Mouse (Mus musculus) erythroblast, adult 5-6 weeks (primary cell): ENCODE measurements at regions not wholly inside any gene's neighbourhood (a gene's known extent, or its start where the extent isn't known, plus 50 kb on each side); places are given as distances from the start of the nearest gene placed in this dataset.

Source experiments
- ATAC-seq: replicated peaks from 2 replicates; pipeline ENCODE4 v1.8.0; 2016; ENCODE audit warnings: moderate number of reproducible peaks, mild to moderate bottlenecking, moderate TSS enrichment, inconsistent platforms; ENCODE audit not compliant: poor library complexity, low FRiP score, severe bottlenecking

DNA sequence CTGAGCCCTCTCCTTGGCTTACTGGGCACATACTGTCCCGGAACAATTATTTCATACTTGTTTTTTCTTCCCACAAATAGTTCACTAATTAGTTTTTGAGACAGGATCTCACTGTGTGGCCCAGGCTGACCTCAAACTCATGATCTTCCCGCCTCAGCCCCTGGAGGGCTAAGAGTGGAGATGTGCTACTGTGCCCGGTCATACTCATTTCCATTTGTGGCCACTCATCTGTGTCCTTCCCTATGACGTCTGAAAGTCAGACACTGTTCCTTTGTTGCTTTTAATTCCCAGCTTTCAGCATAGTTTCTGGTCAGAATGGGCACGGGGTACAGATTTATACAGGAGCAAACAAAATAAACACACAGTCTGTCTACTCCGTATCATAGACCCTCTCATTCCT is 242.7 kb upstream of the Kif2a start:
- no peak for ATAC-seq

DNA sequence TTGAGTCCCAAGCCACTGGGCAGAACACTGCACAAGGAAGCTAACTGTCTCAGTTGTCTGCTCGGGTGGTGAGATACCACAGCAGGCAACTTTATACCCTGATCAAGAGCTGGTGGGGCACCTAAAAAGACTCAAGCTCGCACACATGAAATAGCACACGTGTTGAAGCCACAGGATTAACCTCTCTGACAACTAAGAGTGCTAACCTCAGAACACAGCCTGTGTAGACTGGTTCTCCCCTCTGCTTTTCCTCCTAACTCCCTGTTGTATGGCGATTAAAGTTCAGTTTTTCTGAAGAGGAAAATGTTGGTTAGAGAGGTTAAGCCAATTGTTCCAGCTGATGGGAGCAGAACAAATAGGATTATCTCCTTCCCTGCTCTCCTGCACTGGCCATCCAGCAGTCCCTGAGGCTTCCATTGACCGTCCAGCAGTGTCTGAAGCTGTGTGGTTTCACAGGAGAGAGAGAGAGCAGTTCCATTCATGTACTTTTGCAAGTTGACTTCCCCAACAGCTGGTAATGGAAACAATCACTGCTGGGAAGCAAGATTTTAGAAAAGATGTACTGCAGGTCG is 239.6 kb upstream of the Kif2a start:
- ATAC-seq, result no peak

DNA sequence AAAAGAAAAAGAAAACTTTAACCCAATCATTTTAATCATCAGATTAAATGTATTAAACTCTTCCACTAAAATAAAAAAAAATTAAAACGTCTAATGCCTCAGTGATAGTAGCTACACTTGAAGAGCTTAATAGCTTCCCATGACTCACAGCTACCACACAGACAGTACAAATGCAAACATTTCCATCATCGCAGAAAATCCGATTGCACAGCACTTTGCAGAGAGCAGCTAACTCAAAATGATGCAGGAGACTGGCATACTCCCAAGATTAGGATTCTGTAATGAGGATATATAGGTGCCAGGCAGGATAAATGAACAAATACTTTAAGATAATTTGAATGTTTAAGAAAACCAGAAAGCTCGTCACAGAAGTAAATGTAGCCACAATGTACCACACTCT is 238.3 kb upstream of the Kif2a start:
- ATAC-seq, result no peak

DNA sequence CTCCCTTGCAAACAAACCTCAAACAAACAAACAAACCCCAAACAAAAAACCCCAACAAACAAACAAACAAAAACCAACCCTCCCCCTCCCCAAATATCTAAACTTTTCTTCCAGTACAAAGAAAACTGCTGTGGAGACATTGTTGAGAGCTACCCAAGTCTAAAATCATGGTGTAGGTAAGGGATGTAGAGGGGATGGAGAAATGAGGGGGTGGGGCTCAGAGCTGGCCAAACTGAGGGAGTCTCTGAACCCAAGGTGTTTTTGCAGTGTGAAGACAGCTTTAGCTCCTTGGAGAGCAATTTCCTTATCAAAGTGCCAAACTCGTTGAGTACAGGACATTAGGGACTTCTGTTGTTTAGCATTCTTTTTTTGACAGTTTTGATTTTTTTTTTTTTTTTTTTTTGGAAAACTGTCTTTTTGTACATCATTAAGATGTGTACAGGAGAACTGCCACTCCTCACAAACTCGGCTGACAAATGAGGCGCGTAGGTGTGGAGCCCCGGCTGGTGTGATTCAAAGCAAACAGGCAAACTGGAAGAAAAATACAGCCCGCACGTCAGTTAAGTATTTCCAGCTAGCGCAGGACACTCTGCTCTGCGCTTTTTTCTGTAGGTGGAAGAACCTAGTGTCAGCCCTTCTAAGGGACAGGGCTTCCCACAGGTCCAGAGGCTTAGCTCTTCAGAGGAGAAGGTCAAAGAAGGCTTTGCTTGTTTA is 226.0 kb upstream of the Kif2a start:
- no peak for ATAC-seq

DNA sequence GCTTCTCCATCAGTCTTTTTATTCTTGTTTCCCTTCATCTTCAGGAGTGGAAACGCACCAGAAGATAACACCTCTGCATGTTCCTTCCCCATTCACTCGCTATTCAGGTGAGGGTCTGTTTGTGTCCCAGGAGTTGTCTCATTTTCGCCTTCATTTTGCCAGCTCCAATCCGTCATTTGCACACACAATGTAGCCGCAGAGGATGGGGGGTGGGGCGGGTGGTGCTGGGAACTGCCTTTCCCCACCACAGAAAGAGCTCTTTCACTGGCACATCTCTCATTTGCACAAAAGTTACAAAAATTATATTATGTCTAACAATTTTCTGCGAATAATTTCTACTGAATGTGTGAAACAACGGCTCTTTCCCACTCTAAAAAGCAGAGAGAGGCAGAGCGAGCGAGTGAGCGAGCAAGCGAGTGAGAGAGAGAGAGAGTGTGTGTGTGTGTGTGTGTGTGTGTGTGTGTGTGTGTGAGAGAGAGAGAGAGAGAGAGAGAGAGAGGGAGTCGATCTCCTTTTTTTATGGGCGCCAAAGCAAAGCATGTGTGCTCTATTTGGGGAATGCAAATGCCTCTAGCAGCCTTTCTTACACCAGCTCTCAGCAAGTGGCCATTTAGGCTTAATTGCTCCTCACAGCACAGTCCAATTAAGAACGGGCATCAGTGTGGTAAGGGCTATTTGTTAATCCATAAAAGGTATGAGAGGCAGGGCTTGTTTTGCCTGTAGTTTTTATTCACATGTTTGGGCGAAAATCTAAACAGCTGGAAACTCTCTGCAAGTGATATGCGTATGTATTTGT is 225.2 kb upstream of the Kif2a start:
- ATAC-seq, result no peak

DNA sequence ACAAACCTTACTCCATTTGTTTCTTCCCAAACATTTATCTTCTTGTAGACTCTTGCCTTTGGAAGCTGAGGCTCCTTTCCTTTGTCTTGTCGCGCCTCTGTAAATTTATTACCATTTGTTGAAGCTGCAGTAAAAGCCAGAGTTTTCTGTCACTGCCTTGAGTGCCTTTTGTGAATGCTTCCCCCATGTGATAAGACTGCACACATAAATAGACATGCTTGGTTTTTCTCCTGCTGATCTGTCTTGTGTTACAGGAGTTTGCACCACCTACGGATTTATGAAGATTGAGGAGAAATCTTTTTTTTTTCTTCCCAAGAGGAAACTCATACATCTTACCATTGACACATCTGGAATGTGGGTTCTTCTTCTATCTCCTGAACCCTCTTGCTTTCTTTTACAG is 222.2 kb upstream of the Kif2a start:
- ATAC-seq, result no peak

DNA sequence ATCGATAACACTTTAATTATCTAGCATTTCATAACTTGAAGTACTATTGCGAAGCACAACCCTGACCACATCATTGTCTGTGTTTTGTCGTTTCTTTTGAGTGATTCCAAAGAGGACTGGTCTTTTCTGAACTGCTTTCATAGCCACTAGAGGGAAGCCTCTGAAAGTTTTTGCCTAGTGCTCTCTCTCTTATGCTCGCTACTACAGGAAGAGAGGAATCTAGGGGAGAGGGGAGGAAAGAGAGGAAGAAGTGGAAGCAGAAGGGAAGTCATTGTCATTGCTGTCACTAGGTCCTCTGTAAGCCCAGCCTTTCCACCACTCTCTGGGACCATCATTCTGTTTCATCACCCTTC is 217.1 kb upstream of the Kif2a start:
- ATAC-seq, result no peak

DNA sequence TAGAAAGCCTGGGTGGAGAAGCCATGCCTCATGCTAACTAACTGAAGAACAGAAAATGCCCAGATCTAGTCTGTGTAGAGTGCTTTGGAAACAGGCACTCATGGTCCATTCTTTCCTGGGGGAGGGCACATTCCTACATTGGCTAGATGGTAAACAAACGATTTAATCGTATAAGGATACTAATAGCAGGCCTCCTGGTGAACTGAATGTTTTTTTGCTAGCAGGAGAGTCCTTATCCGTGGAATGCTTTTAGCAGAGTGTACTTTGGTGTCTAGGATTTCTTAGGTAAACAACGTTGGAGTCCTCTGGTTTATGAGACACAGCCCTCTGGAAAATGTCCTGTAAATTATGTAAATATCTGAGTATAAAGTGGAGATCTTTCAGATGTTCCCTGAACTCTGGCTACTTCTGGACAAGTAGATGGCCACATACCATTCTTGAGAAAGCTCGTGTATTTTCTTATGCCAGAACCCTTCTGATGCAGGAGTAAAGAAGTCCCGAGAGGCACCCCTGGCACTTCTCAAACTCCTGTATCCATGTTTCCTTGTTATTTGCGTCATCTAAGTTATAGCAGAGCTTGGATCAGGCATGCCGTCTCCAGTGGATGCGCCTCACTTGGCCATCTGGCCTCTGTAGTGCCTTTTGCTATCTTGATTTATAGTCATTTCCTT is 216.6 kb upstream of the Kif2a start:
- ATAC-seq, result no peak

DNA sequence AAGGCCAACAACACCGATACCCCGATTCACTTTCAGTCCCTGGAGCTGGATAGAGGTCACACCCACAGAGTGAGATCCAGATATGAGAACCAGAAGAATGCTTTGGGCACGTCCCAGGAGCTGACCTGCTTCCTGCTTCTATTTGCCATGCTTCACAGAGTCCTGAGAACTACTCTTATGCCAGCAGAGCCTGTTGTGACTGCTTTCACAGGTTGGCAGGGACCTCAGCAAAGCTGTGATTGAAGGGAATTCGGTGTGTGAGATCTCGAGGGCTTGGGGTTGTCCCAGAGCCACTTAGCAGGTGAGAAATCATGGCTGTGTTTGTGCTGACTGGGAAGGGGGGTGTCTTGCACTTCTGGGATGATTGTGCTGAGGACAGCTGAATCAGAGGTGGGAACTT is 197.5 kb upstream of the Kif2a start:
- ATAC-seq, result no peak

DNA sequence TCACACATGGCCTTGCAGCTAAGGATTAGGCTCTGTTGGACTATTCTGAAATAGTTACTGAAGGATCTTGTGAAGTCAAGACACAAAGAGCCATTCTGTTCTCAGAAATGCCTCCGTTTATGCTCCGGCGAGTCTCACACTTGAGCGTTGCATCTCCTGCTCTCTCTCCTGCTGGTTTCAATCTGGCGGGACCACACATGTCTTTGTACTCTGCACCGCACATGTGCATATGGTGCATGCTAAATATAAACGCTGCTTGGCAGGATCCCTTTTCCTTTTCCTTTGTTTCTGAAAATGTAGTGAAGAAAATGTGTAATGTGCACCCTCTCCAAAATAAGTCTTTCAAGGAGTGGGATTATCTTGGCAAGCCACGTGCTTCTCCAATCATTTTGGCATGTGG is 196.4 kb upstream of the Kif2a start:
- no peak for ATAC-seq

DNA sequence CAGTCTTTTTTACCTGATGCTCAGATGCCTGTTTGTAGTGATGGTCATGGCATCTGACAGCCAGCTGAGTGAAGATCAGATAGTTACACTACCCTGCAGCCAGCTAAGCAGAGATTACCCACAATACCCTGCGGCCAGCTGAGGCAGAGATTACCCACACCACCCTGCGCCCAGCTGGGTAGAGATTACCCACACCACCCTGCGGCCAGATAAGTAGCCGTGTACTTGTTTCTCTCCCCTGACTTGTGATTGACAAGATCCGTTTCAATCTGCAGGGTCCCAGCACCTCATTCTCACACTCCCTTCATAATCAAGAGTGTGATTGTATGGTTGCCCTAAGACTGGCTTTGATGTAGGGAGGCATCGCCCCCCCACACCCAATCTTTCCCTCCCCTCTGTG is 195.9 kb upstream of the Kif2a start:
- no peak for ATAC-seq

DNA sequence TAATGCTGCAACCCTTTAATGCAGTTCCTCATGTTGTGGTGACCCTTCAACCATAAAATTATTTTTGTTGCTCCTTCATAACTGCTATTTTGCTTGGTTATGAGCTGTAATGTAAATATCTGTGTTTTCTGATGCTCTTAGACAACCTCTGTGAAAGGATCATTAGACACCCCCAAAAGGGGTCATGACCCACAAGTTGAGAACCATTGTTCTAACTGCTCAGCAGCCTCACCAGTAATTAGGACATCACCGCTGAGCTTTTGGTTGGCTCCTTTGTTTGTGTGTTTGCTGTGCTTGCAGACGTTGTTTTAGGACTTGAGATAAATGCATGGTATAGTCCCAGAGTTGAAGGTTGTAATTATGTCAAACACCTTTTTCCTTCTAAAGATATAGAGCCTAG is 191.4 kb upstream of the Kif2a start:
- ATAC-seq, result no peak

DNA sequence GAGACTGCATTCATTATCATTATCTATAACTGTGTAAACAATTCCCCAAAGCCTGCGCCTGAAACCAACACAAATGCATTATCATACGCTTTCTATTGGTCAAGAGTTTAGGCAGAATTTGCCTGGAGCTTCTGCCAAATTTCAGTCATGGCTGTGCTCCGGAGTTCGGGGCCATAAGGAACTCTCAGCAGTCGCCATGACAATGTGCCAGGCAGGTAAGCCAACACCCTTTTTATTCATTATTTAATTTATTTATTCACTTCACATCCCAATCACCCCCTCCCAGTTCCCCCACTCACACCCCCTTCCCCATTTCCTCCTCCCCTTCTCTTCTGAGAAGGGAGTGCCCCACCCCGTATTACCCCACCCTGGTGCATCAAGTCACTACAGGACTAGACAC is 188.8 kb upstream of the Kif2a start:
- ATAC-seq, result no peak

DNA sequence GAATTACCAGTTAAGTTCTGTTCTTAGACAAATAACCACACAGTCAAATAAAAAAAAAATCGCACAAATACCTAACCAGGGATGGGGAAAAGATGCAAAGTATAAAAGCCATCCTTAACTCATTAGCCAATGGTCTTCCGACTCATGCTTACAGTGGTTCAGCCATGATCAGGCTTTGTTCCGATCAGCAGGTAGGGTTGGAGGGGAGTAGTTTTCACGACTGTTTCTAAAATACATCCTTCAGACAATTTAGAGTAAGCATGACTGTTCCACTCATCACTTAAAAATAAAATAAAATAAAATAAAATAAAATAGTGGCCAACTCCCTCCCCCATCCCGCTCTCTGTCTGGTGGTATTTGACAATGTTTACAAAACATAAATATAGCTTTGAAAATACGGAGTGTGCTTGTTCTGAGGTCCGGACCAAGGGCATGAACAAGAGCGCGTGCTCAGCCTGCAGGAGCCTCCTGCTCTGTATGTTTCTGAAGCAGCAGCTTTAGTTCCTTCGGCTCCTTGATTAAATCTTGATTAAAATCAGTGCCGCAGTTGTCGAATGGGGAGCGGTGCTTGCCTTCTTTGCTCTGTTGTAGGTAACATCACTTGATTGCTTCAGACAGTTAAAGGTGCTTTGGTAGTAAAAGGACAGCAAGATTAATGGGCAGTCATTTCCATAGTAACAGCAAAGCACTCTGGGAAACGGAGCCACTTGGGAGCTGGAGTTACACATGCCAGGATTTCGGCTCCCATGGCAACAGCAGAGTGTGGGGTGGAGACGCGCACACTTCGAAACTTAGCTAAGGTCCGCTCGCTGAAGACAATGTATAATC is 185.6 kb upstream of the Kif2a start:
- ATAC-seq, result no peak

DNA sequence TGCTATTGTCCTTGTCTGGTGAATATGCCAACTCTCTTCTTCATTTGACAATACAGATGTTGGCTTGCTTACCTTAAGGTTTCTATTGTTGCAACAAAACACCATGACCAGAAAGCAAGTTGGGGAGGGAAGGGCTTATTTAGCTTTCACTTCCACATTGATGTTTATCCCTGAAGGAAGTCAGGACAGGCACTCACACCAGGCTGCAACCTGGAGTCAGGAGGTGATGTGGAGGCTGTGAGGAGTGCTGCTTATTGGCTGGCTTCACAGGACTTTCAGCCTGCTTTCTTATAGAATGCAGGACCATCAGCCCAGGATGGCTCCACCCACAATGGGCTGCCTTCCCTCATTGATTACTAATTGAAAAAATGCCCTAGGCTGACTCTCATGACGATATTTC is 177.9 kb upstream of the Kif2a start:
- ATAC-seq, result no peak

DNA sequence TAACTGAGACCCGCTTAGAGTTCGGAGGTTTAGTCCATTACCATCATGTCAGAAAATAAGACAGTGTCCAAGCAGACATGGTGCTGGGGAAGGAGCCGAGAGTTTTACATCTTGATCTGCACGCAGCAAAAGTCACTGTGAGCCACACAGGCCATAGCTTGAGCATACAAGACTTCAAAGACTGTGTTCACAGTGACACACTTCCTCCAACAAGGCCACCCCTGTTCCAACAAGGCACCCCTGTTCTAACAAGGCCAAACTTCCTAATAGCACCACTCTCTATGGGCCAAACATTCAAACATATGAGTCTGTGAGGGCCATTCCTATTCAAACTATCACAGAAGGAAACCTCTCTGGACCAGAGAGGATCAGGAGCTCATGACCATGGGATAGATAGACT is 171.5 kb upstream of the Kif2a start:
- no peak for ATAC-seq

DNA sequence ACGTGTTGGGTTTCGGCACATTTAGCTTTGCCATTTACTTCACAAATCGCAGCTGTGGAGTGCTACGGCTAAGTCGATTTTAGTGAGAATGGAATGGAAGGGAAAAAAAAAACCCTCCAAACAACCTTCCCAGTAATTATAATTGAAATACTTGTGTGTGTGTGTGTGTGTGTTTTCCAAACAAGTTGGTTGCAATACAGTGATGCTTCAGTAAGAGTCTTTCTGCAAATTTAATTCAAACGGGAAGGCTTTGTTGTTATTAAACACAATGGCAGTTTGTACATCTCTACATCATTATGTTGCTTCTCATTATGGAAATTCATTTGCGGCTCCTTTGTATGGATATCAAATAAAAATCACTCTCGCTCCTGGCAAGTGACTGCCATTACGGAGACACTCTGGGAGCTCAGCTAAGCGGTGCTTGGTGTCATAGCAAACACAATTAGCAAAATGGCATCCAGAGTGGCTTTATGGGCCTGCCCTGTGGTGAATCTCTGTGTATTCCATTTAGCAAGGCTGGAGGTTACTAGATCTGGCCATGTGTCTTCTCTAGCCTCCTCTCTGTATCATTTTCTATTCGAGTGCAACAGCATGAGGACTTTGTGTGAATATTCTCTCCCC is 165.4 kb upstream of the Kif2a start:
- ATAC-seq, result no peak

DNA sequence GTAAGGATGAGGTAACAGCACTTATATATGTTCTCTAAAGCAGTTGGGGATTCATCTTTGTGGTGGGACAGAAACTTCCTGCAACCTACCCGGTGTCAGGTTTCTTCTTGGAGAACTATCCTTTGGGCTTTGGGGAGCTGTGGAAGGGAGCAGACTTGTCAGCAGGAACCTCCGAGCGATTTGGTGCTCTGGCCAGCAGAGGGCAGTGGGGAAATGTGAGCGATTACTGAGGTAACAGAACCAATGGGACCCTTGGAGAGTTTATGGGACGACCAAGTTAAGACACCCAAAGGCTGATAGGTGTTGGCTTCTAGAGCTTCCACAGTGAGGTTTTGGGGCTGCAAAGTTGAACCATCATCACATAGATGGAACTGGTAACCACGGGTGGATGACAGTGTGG is 160.6 kb upstream of the Kif2a start:
- no peak for ATAC-seq

DNA sequence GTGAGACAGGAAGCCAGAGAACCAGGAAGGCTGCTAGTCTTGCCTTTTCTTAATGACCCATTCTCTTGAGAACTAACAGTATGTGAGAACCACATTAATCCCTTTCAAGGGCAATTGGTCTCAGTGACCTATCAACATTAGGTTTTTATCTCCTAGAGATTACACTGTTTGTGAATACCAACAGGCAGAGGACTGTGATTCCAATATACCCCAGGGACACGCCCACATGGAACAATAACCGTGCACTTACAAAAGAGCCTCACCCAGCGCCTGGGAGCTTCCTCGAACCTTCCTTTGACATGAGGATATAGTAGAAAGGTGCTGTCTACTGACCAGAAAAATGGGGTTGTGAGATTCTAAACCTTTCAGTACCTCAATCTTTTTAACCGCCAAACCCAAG is 157.6 kb upstream of the Kif2a start:
- ATAC-seq, result no peak

DNA sequence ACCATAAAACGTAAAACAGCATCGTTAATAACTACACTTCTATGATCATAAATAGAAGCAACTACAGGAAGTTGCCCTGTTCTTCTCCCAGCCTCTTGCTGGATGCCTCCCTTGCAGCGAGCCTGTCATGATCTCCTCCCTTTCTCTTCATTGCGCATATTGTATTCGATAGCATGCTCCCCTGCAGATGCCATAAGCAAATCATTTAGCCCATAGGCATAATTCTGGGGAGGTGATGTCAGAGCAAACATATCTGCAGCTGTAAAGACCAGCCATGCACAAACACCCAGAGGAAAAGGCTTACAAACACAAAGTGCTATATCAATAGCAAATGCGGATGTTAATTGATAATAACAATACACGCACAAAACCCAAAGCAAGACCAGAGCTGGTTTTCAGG is 155.7 kb upstream of the Kif2a start:
- no peak for ATAC-seq
